Mouse (Mus musculus): ENCODE data around the gene Gm6614. TPM values are rescaled to one million over a fixed set of nuclear protein-coding genes. Genes with fewer than 3 reads are reported as not detected.
"Not testable (repeated sequence)": the region's sequence is repeated elsewhere in the genome, so short reads cannot be mapped to it uniquely, and the experiment has no call there.

Gm6614 gene
- not detected in 2 replicates for polyA plus RNA-seq (2015; fragmentation: Nextera tagmentation; extraction: Ambion mirVana)

DNA sequence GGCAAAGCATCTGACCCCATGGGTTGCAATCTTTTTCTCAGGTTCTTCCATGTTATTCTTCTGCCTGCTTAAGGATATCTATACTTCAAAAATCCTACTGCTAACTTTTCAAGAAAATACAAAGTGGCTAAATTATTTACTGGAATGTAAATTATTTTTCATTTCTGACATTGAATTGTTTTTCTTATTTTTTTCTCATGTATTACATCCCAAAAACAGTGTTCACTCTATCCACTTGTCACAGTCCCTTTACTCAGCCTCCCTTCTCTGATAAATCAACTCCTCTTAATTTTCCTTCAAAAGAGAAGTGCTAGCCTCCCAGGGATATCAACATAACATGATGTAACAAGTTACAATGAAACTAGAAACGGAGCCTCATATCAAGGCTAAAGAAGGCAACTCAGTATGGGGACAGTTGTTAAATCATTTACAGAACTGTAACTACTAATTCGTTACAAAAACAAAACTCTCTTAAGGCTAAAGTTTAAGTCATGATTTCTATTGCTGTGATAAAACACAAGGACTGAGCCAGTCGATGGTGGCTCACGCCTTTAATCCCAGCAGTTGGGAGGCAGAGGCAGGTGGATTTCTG, at the start of gene Gm6614:
Gene Gm6614 (minus strand): TSS at position 51 of the 592 bp plus-strand sequence.
- no peaks in the 10 kb centered on the region for H3K4me1 ChIP-seq (replicated peaks)
- no peak within 1 kb of the TSS for H3K4me3 ChIP-seq
- 94% methylated on average over 4 of the region's 4 CpGs for WGBS
- no peaks in the 10 kb centered on the region for H3K9me3 ChIP-seq
- no peak within 1 kb of the TSS for H3K4me2 ChIP-seq
- H3K9ac ChIP-seq, result no peak within 1 kb of the TSS
- H3K36me3 ChIP-seq, result no peaks in the 10 kb centered on the region
- H3K27ac ChIP-seq (replicated peaks), result no peak within 1 kb of the TSS
- no peak for ATAC-seq (ENCODE audit: low FRiP score, low read depth)
- no peaks in the 10 kb centered on the region for H3K27me3 ChIP-seq

DNA sequence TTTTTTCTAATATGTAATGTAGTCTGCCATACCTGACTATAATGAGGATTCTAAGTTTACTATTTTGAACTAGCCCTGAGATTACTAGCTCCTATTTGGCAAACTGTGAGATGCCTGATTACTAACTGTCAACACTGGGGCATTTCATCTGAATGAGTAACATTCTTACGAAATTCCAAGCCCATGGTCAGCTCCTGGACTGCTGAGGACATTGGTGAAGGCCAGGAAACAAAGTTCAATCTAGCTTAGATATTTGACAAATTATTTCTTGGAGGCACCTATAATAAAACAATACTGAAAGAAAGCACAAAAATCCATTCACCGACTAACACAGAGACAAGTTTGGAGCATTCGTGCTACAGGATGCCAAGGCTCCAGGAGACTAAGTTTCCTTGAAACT, 47.1 kb upstream of the Gm6614 start:
- not testable (repeated sequence) for H3K4me3 ChIP-seq; H3K27ac ChIP-seq (replicated peaks); ATAC-seq (ENCODE audit: low FRiP score, low read depth); H3K9me3 ChIP-seq; H3K27me3 ChIP-seq; H3K36me3 ChIP-seq; H3K4me2 ChIP-seq; H3K4me1 ChIP-seq (replicated peaks); H3K9ac ChIP-seq
- 86% methylated on average over 3 of the region's 3 CpGs for WGBS

DNA sequence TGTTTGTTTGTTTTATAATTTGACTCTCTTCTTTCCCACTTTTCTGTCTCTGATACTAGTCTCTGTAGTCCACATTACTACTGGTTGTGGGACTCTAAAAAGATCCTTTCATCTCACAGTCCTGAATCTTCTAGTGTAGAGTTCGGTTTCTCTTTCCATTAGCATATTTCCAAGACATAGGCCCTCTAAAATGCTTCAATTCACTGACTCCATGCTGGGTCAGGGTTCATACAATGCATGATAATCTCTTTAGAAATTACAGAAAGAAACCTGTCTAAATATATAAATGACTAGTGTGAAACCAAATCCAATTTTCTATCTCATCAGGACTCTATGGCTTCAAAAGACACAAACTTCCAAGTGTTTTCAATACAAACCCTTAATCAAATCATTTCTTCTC, 36.5 kb upstream of the Gm6614 start:
- no peak overlapping the region for H3K27ac ChIP-seq (replicated peaks)
- no peaks in the 10 kb centered on the region for H3K9me3 ChIP-seq
- H3K4me3 ChIP-seq, result no peak overlapping the region
- no peak overlapping the region for H3K9ac ChIP-seq
- no peaks in the 10 kb centered on the region for H3K4me1 ChIP-seq (replicated peaks)
- H3K36me3 ChIP-seq, result no peaks in the 10 kb centered on the region
- WGBS, result 71% methylated on average over 1 of the region's 1 CpGs
- ATAC-seq (ENCODE audit: low FRiP score, low read depth), result no peak
- no peak overlapping the region for H3K4me2 ChIP-seq
- no peaks in the 10 kb centered on the region for H3K27me3 ChIP-seq

DNA sequence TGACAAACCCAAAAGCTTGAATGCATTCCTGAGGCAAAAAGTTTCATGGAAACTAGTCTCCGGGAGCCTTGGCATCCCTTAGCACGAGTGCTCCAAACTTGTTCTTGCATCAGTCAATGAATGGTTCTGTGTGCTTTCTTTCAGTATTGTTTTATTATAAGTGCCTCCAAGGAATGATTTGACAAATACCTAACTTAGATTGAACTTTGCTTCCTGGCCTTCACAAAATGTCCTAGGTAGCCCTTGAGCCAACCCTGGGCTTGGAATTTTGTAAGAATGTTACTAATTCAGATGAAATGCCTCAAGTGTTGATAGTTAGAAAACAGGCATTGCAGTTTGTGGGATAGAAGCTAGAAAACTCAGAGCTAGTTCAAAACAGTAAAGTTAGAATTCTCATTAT, 34.5 kb upstream of the Gm6614 start:
- Histone ChIP-seq H3K36me3 (no peaks in the 10 kb centered on the region), H3K4me3 (no peak overlapping the region), H3K4me1 (replicated peaks) (no peaks in the 10 kb centered on the region), H3K27ac (replicated peaks) (no peak overlapping the region), H3K4me2 (no peak overlapping the region), H3K9ac (no peak overlapping the region), H3K27me3 (no peaks in the 10 kb centered on the region), H3K9me3 (no peaks in the 10 kb centered on the region)
- WGBS, result 83% methylated on average over 2 of the region's 2 CpGs
- ATAC-seq (ENCODE audit: low FRiP score, low read depth), result no peak

DNA sequence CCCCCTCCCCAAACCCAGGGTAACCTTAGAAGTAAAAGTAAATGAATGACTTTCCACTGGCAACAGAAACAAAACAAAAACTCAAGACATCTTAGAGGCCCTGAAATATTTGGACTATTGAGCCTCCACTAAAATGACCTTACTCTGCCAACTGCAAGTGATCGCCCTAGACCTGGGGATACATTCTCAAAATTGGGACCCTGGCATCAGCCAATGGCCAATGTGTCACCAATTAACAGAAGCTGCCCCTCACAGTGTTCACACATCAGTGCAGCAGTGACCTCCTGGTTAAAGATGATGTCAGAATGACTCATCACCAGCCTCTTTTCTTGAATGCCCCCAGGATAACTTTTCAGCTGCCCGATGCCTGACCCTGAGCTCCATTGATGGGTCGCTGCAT, 30.7 kb upstream of the Gm6614 start:
- no peaks in the 10 kb centered on the region for H3K4me1 ChIP-seq (replicated peaks)
- ATAC-seq (ENCODE audit: low FRiP score, low read depth), result no peak
- H3K4me2 ChIP-seq, result no peak overlapping the region
- no peaks in the 10 kb centered on the region for H3K36me3 ChIP-seq
- 93% methylated on average over 3 of the region's 3 CpGs for WGBS
- H3K27me3 ChIP-seq, result no peaks in the 10 kb centered on the region
- H3K9ac ChIP-seq, result no peak overlapping the region
- no peak overlapping the region for H3K27ac ChIP-seq (replicated peaks)
- no peaks in the 10 kb centered on the region for H3K9me3 ChIP-seq
- no peak overlapping the region for H3K4me3 ChIP-seq

DNA sequence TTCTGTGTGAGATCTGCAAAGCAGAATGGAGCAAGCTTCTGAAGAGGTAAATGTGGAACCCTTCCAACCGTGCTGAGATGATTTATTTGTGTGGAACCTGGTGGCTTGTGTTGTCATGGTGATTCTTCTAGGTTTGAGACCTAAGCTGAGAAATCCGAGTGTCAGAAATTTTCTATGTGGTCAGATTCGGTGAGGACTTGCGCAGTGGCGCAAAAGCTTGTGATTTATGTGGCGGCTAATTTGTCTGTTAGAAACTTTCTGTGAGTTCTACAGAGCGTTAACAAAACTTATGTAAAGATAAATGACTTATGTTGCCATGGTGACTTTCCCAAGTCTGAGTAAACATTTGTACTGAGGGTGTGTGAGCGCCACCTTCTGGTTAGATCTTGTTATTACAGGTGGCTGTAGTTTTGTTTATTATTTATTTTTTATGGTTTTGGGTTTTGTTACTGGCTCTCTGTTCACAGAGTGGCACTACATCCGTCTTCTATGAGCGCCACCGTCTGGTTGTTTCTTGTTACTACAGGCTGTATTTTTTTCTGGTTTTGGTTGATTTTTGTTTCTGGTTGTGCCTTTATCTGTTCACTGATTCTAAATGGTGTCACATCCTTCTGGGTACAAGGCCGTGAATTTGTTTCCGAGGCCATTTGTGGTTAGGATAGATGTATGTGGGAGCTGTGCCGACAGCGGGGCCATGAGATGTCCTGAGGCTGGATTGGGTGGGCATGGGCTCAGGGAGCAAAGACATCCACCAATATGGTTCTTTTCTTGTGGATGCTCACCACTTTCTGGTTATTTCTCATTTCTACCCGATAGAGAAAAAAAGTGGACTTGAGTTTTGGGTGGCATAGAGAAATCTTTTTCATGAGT, 29.3 kb upstream of the Gm6614 start:
- Histone ChIP-seq H3K9me3 (no peaks in the 10 kb centered on the region), H3K27ac (replicated peaks) (no peak overlapping the region), H3K9ac (no peak overlapping the region), H3K4me3 (no peak overlapping the region), H3K4me1 (replicated peaks) (no peaks in the 10 kb centered on the region), H3K36me3 (no peaks in the 10 kb centered on the region), H3K4me2 (no peak overlapping the region), H3K27me3 (no peaks in the 10 kb centered on the region)
- peak; percentile 76; the same call in 1 of the 2 replicates for ATAC-seq (ENCODE audit: low FRiP score, low read depth)
- 40% methylated on average over 16 of the region's 16 CpGs for WGBS

DNA sequence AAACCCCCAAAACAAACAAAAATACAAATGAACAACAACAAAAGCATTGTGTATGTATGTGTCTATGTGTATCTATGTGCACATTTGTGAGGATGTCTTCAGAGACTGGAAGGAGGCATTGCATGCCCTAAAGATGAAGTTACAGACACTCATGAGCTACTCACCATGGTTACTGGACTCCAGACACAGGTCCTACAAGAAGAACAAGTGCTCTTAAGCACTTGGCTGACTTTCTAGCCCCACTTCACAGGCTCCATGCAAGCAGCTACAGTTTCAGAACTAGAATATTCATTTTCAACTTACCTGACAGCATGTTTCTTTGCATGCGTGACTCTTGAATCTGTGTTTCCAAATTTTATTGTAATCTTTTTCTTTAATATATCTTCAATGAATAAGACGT, 24.6 kb upstream of the Gm6614 start:
- Histone ChIP-seq H3K4me3 (no peak overlapping the region), H3K4me1 (replicated peaks) (no peaks in the 10 kb centered on the region), H3K27me3 (no peaks in the 10 kb centered on the region), H3K9me3 (no peaks in the 10 kb centered on the region), H3K27ac (replicated peaks) (no peak overlapping the region), H3K36me3 (no peaks in the 10 kb centered on the region), H3K9ac (no peak overlapping the region), H3K4me2 (no peak overlapping the region)
- ATAC-seq (ENCODE audit: low FRiP score, low read depth), result no peak
- 89% methylated on average over 2 of the region's 2 CpGs for WGBS

DNA sequence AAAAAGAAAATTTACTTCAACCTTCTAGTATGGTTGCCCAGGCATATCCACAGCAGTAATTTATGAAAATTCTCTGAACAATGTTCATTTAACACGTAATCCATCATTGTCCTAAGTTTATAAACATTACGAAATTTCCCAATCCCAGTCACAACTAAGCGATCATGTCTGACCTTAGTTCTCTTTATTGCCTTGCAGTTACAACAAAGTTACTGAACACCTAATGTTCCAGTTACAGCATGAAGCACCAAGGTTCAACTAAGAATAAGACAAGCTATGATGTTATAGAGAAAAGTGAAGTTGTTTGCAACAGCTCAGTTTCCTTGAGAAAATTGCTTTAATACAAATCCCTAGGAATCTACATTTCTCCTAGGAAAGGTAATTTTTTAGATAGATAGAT, 10.5 kb upstream of the Gm6614 start:
- Histone ChIP-seq H3K27me3 (no peaks in the 10 kb centered on the region), H3K36me3 (no peaks in the 10 kb centered on the region), H3K9ac (no peak overlapping the region), H3K27ac (replicated peaks) (no peak overlapping the region), H3K4me1 (replicated peaks) (no peaks in the 10 kb centered on the region), H3K4me2 (no peak overlapping the region), H3K4me3 (no peak overlapping the region), H3K9me3 (no peaks in the 10 kb centered on the region)
- WGBS, result 91% methylated on average over 3 of the region's 3 CpGs
- no peak for ATAC-seq (ENCODE audit: low FRiP score, low read depth)

DNA sequence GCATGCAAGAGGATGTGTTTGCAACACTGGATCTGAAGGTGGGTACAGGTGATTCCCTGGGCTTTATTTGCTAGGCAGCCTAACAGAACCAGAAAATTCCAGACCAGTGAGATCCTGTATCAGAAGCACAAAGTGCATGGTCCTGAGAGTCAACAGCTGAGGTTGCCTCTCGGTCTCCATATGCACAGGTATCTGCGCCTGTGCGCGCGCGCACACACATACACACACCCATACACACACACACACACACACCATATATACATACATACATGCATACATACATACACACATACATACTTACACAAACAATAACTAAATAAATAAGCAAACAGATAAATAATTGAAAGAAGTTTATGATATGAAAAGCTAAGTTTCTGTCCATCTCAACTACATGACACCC, 24.4 kb downstream of the Gm6614 start:
- H3K36me3 ChIP-seq, result no peaks in the 10 kb centered on the region
- no peak for ATAC-seq (ENCODE audit: low FRiP score, low read depth)
- H3K27ac ChIP-seq (replicated peaks), result no peak overlapping the region
- no peaks in the 10 kb centered on the region for H3K27me3 ChIP-seq
- H3K4me2 ChIP-seq, result no peak overlapping the region
- no peak overlapping the region for H3K9ac ChIP-seq
- WGBS, result 98% methylated on average over 6 of the region's 6 CpGs
- no peaks in the 10 kb centered on the region for H3K9me3 ChIP-seq
- no peaks in the 10 kb centered on the region for H3K4me1 ChIP-seq (replicated peaks)
- no peak overlapping the region for H3K4me3 ChIP-seq

DNA sequence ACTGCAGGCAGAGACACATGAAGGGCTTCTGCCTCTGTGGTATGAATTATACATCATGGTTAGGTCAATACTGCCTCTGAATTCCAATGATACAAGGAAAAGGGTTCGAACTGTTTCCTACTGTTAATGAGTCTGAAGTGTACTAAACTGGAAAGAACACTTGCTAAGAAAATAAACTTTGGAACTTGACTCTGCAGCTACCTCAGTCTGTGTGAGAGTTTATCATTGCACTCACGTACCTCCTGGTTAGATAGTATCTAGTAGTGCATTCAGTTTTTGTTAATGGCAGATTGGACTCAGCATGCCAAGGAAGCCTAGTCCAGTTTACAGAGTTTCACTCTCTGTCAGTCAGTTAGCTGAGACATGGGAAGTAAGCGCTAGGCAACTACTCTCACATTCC, 26.6 kb downstream of the Gm6614 start:
- no peaks in the 10 kb centered on the region for H3K27me3 ChIP-seq
- no peaks in the 10 kb centered on the region for H3K9me3 ChIP-seq
- no peak overlapping the region for H3K4me3 ChIP-seq
- H3K36me3 ChIP-seq, result no peaks in the 10 kb centered on the region
- H3K27ac ChIP-seq (replicated peaks), result no peak overlapping the region
- ATAC-seq (ENCODE audit: low FRiP score, low read depth), result no peak
- H3K4me2 ChIP-seq, result no peak overlapping the region
- WGBS, result 80% methylated on average over 3 of the region's 3 CpGs
- no peaks in the 10 kb centered on the region for H3K4me1 ChIP-seq (replicated peaks)
- no peak overlapping the region for H3K9ac ChIP-seq

DNA sequence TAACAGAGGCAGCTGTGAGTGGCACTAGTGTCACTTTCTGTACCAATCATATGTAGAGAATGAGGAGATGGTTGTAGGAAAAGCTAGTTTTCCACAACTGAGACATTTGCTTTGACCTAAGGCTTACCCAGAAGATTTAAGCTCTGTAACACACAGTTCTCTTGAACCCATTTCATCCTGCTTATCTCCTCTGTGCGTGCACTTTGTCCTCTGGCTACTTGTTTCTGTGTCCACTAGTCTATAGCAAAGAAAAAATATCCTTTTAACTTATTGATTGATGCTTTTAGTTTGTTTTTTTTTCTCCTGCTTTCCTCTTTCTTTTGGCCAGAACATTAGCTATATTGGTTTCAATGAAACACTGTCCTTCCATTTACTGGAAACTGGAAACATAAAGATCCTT, 48.8 kb downstream of the Gm6614 start:
- Histone ChIP-seq H3K4me3 (no peak overlapping the region), H3K27me3 (no peaks in the 10 kb centered on the region), H3K4me2 (no peak overlapping the region), H3K27ac (replicated peaks) (no peak overlapping the region), H3K36me3 (no peaks in the 10 kb centered on the region), H3K4me1 (replicated peaks) (no peaks in the 10 kb centered on the region), H3K9me3 (no peaks in the 10 kb centered on the region), H3K9ac (no peak overlapping the region)
- 84% methylated on average over 1 of the region's 1 CpGs for WGBS
- ATAC-seq (ENCODE audit: low FRiP score, low read depth), result no peak

DNA sequence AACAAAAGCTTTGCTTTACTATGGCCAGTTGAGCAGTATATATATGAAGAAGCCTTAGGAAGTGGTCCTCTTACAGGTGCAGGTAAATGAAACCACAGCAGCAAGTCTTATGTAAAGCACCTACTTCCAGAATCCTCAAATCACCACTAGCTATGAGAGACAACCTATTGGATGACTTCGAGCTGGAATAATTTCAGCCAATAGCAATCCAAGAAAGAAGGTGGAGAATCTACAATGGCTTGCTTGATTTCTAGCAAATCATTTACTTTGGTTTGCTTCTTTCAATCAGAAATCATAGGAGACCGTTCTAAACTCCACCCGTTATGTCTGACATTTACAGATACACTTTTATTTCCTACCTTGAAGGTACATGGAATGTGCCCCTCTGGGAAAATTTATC, 49.4 kb downstream of the Gm6614 start:
- ATAC-seq (ENCODE audit: low FRiP score, low read depth), result no peak
- Histone ChIP-seq H3K9ac (no peak overlapping the region), H3K36me3 (no peaks in the 10 kb centered on the region), H3K27ac (replicated peaks) (no peak overlapping the region), H3K4me3 (no peak overlapping the region), H3K4me2 (no peak overlapping the region), H3K4me1 (replicated peaks) (no peaks in the 10 kb centered on the region), H3K9me3 (no peaks in the 10 kb centered on the region), H3K27me3 (no peaks in the 10 kb centered on the region)
- WGBS, result 95% methylated on average over 3 of the region's 3 CpGs
